Mouse (Mus musculus): ENCODE data around the gene Diras2. TPM values are rescaled to one million over a fixed set of nuclear protein-coding genes. Genes with fewer than 3 reads are reported as not detected.
"Not testable (repeated sequence)": the region's sequence is repeated elsewhere in the genome, so short reads cannot be mapped to it uniquely, and the experiment has no call there.

The Diras2 gene
- polyA plus RNA-seq, 1 experiment from 2014 or later = 3.9 TPM

DNA sequence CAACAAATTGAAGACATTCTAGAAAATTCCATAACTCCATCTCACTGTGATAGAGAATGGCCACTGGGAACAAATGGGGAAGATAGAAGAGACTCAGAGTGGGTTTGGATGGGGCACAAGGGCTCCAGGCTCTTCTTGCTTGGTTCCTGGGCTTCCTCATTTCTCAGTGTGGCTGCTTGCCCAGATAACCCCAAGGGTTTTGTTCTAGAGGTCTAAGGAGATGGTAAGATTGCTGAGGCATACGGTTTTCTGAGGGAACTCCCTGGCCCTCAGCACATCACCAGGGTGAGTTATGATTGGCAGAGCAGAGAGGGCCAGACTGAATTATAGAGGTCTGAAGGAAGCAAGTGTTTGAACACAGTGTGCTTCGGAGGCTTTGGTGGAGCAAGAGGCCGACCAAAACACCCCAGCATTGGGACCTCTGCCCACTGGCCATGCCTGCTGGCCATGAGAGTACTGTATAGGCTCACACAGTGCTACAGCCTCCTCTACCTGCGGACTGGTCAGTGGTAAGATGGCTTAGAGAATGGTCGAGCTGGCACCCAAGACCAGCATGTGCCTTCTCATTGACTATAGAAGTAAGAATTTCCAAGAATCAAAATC lies 25.3 kb downstream of the Diras2 start:
- 83% methylated on average over 5 of the region's 5 CpGs for WGBS
- not testable (repeated sequence) for ATAC-seq (ENCODE audit: low FRiP score, low TSS enrichment); DNase-seq

DNA sequence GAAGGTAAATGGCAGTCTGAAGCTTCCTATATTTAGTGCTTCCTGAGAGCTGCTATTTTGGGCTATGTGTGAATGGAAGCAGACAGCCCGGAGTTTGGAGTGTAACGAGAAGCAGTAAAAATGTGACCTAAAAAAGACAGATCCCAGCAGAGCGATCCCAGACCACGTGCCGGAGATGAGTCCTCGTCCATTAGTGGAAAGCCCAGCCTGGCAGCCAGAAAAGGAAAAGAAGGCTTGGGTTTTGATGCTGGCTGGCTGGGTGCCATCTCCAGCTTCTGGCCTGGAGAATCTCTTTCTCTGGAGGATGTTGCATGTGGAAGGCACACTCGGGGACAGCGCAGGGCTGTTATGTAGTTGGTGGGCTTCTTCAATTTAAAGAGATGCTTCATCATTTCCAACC lies 29.4 kb downstream of the Diras2 start:
- no peak overlapping the region for H3K4me3 ChIP-seq (replicated peaks; ENCODE audit: low read depth, low read length)
- ATAC-seq (ENCODE audit: low FRiP score, low TSS enrichment) = no peak
- no peak overlapping the region for H3K27ac ChIP-seq (replicated peaks; ENCODE audit: low read depth, low read length)
- H3K4me1 ChIP-seq (ENCODE audit: control insufficient read depth, insufficient read depth, low read length) = no peaks in the 10 kb centered on the region
- WGBS = 89% methylated on average over 8 of the region's 8 CpGs
- no peaks in the 10 kb centered on the region for H3K27me3 ChIP-seq (ENCODE audit: control insufficient read depth, insufficient read depth, low read length)
- DNase-seq = peak; percentile 30
- no peak overlapping the region for H3K4me2 ChIP-seq (ENCODE audit: low read length)
- H3K36me3 ChIP-seq (ENCODE audit: control insufficient read depth, insufficient read depth, low read length) = no peaks in the 10 kb centered on the region
- H3K9ac ChIP-seq (replicated peaks; ENCODE audit: low read length) = no peak overlapping the region
- no peaks in the 10 kb centered on the region for H3K9me3 ChIP-seq (ENCODE audit: control insufficient read depth, low read length)

More for the DNA sequence above, 25.3 kb downstream of the Diras2 start:
- H3K4me1 ChIP-seq (ENCODE audit: control insufficient read depth, insufficient read depth, low read length); H3K27me3 ChIP-seq (ENCODE audit: control insufficient read depth, insufficient read depth, low read length); H3K27ac ChIP-seq (replicated peaks; ENCODE audit: low read depth, low read length); H3K9me3 ChIP-seq (ENCODE audit: control insufficient read depth, low read length); H3K36me3 ChIP-seq (ENCODE audit: control insufficient read depth, insufficient read depth, low read length); H3K4me3 ChIP-seq (replicated peaks; ENCODE audit: low read depth, low read length); H3K9ac ChIP-seq (replicated peaks; ENCODE audit: low read length); H3K4me2 ChIP-seq (ENCODE audit: low read length): not testable (repeated sequence)

DNA sequence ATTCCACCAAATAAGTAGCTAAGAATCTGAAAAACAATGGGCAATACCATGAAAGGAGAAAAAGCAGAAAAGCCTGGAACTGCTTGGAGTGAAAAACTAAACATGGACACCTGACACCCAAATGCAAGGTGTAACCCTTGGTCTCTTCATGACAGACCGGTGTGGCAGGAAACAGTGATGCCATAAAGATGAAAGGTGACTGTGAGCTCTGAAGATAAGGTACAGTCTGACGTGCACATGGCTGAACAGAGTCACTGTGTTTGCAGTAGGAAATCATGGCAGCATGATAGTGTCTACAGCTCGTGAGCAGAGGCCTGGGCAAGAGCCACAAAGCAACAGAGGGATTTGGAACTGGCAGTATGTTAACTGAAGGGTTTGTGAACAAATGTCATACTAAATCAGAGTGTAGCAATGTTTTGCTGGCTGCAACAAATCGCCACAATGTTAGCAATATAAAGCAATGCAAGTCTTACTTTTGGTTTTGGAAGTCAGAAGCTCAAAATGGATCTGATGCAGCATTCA lies 34.0 kb downstream of the Diras2 start:
- Histone ChIP-seq H3K9ac (replicated peaks; ENCODE audit: low read length) (no peak overlapping the region), H3K4me3 (replicated peaks; ENCODE audit: low read depth, low read length) (no peak overlapping the region), H3K36me3 (ENCODE audit: control insufficient read depth, insufficient read depth, low read length) (no peaks in the 10 kb centered on the region), H3K4me1 (ENCODE audit: control insufficient read depth, insufficient read depth, low read length) (no peaks in the 10 kb centered on the region), H3K9me3 (ENCODE audit: control insufficient read depth, low read length) (no peaks in the 10 kb centered on the region), H3K27me3 (ENCODE audit: control insufficient read depth, insufficient read depth, low read length) (no peaks in the 10 kb centered on the region), H3K27ac (replicated peaks; ENCODE audit: low read depth, low read length) (no peak overlapping the region), H3K4me2 (ENCODE audit: low read length) (no peak overlapping the region)
- DNase-seq (no peak), ATAC-seq (ENCODE audit: low FRiP score, low TSS enrichment) (no peak)
- WGBS = 74% methylated on average over 4 of the region's 4 CpGs

DNA sequence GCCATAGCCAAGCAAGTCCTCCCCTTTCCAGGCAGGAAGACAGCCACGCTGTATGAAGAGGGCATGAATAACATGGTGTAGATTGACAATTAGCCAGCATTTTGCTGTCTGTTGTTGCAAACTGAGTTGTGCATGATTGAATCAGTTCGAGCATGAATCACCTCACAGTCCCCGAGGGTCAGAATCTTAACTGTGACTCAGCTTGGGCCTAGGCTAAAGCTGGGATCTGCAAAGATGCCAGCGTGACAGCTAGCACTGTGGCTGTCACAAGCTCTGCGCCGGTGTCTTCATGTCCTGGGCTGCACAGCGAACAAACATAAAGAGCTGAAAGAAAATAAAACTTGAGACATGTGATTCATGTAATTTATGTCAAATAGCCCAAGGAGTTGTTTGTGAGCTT lies 42.3 kb downstream of the Diras2 start:
- Histone ChIP-seq H3K9ac (replicated peaks; ENCODE audit: low read length) (no peak overlapping the region), H3K4me1 (ENCODE audit: control insufficient read depth, insufficient read depth, low read length) (no peaks in the 10 kb centered on the region), H3K9me3 (ENCODE audit: control insufficient read depth, low read length) (no peaks in the 10 kb centered on the region), H3K4me3 (replicated peaks; ENCODE audit: low read depth, low read length) (no peak overlapping the region), H3K36me3 (ENCODE audit: control insufficient read depth, insufficient read depth, low read length) (no peaks in the 10 kb centered on the region), H3K27me3 (ENCODE audit: control insufficient read depth, insufficient read depth, low read length) (no peaks in the 10 kb centered on the region), H3K4me2 (ENCODE audit: low read length) (no peak overlapping the region), H3K27ac (replicated peaks; ENCODE audit: low read depth, low read length) (no peak overlapping the region)
- no peak for ATAC-seq (ENCODE audit: low FRiP score, low TSS enrichment)
- no peak for DNase-seq
- WGBS = 93% methylated on average over 7 of the region's 7 CpGs

DNA sequence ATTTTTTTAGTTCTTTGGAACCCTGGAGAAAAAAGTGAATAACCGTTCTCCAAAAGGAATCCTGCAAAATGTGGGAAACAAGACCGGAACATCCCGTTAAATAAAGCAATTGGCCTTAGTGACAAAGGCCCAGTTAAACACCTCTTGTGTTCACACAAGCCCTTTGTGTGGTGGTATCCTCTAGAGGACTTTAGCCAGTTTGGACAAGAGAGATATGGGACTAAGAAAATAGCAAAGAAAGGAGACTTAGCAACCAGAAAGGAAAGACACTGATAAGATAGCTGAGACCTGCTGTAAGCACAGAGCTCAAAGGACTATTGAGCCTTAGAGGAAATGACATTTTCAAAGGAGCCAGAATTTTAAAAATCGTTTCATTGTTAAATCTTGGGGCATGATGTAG lies 47.0 kb downstream of the Diras2 start:
- H3K36me3 ChIP-seq (ENCODE audit: control insufficient read depth, insufficient read depth, low read length) = no peaks in the 10 kb centered on the region
- H3K27me3 ChIP-seq (ENCODE audit: control insufficient read depth, insufficient read depth, low read length) = no peaks in the 10 kb centered on the region
- ATAC-seq (ENCODE audit: low FRiP score, low TSS enrichment) (no peak), DNase-seq (no peak)
- no peak overlapping the region for H3K27ac ChIP-seq (replicated peaks; ENCODE audit: low read depth, low read length)
- no peaks in the 10 kb centered on the region for H3K4me1 ChIP-seq (ENCODE audit: control insufficient read depth, insufficient read depth, low read length)
- no peaks in the 10 kb centered on the region for H3K9me3 ChIP-seq (ENCODE audit: control insufficient read depth, low read length)
- WGBS = 63% methylated on average over 4 of the region's 4 CpGs
- no peak overlapping the region for H3K9ac ChIP-seq (replicated peaks; ENCODE audit: low read length)
- no peak overlapping the region for H3K4me3 ChIP-seq (replicated peaks; ENCODE audit: low read depth, low read length)
- H3K4me2 ChIP-seq (ENCODE audit: low read length) = no peak overlapping the region

DNA sequence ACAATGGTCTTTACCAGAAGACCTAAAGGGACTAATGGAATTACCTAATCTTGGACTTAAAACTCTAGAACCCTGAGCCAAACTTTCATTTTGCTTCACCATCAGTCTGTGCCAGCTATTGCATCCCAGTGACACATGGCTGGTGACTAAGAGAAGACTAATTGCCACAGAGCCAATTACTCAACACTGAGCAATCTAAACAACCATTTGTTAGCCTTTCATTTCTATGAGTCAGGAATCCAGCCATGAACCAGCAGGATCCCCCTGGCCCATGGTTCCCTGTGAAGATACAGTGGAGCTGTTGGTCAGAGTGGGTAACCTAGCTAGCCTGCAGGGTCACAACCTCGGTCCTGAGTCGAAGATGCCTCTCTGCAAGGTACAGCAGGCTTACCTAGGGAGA lies 49.3 kb downstream of the Diras2 start:
- H3K9ac ChIP-seq (replicated peaks; ENCODE audit: low read length) = no peak overlapping the region
- DNase-seq = no peak

DNA sequence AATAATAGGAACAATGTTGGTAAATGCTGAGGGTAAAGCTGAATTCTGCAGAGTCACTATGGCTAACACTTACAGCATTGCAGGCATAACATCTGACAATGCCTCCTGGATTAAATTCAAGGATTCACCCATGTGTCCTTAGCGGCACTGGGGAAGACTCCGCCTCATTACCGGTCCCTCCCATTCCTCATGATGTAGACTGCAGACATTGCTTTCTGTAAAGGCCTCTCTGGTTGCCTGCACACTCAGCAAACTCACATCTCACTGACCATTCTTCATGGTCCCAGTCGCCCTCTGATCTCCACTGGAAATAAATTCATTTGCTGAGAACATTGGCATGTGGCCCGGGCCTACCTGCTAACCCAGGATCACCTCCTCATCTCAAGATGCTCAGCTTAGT lies 51.9 kb downstream of the Diras2 start:
- Histone ChIP-seq H3K4me3 (replicated peaks; ENCODE audit: low read depth, low read length) (no peak overlapping the region), H3K4me2 (ENCODE audit: low read length) (no peak overlapping the region), H3K27ac (replicated peaks; ENCODE audit: low read depth, low read length) (no peak overlapping the region), H3K9ac (replicated peaks; ENCODE audit: low read length) (no peak overlapping the region), H3K36me3 (ENCODE audit: control insufficient read depth, insufficient read depth, low read length) (no peaks in the 10 kb centered on the region), H3K27me3 (ENCODE audit: control insufficient read depth, insufficient read depth, low read length) (no peaks in the 10 kb centered on the region), H3K9me3 (ENCODE audit: control insufficient read depth, low read length) (no peaks in the 10 kb centered on the region), H3K4me1 (ENCODE audit: control insufficient read depth, insufficient read depth, low read length) (no peaks in the 10 kb centered on the region)
- ATAC-seq (ENCODE audit: low FRiP score, low TSS enrichment) (no peak), DNase-seq (no peak)
- WGBS = 93% methylated on average over 5 of the region's 5 CpGs

More for the DNA sequence above, 49.3 kb downstream of the Diras2 start:
- Histone ChIP-seq H3K27ac (replicated peaks; ENCODE audit: low read depth, low read length) (no peak overlapping the region), H3K4me1 (ENCODE audit: control insufficient read depth, insufficient read depth, low read length) (no peaks in the 10 kb centered on the region), H3K9me3 (ENCODE audit: control insufficient read depth, low read length) (no peaks in the 10 kb centered on the region), H3K36me3 (ENCODE audit: control insufficient read depth, insufficient read depth, low read length) (no peaks in the 10 kb centered on the region), H3K27me3 (ENCODE audit: control insufficient read depth, insufficient read depth, low read length) (no peaks in the 10 kb centered on the region), H3K4me3 (replicated peaks; ENCODE audit: low read depth, low read length) (no peak overlapping the region), H3K4me2 (ENCODE audit: low read length) (no peak overlapping the region)
- ATAC-seq (ENCODE audit: low FRiP score, low TSS enrichment) = no peak
- 84% methylated on average over 2 of the region's 2 CpGs for WGBS

DNA sequence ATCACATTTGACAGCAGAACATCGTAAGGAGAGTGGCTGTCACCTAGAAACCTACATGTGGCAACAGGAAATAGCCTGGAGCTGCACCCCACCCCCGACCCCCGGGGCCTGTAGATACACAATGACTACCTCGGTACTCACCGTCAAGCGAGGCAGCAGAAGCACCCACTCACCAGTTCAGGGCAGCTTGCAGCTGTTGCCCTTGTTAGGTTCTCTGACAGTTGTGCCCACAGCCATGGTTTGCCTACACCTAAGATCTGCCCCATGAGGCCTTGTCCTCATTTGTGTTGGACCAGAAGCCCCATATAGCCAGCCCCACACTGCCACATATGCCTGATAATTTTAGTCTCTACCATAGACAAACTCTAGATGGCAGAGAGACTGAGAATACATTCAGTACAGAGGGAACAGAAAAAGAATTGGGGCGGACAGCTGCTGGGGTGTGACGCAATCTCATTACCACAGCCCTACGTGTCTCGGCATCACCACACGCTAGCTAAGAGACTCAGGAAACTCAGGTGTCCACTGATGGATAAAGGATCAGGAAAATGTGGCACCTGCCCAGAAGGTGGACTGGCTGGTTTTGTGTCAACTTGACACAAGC lies 54.0 kb downstream of the Diras2 start:
- H3K9ac ChIP-seq (replicated peaks; ENCODE audit: low read length) = no peak overlapping the region
- WGBS = 90% methylated on average over 11 of the region's 11 CpGs
- no peak overlapping the region for H3K27ac ChIP-seq (replicated peaks; ENCODE audit: low read depth, low read length)
- ATAC-seq (ENCODE audit: low FRiP score, low TSS enrichment) = no peak
- no peaks in the 10 kb centered on the region for H3K4me1 ChIP-seq (ENCODE audit: control insufficient read depth, insufficient read depth, low read length)
- no peak for DNase-seq
- H3K9me3 ChIP-seq (ENCODE audit: control insufficient read depth, low read length) = no peaks in the 10 kb centered on the region
- H3K27me3 ChIP-seq (ENCODE audit: control insufficient read depth, insufficient read depth, low read length) = no peaks in the 10 kb centered on the region
- no peaks in the 10 kb centered on the region for H3K36me3 ChIP-seq (ENCODE audit: control insufficient read depth, insufficient read depth, low read length)
- no peak overlapping the region for H3K4me3 ChIP-seq (replicated peaks; ENCODE audit: low read depth, low read length)
- no peak overlapping the region for H3K4me2 ChIP-seq (ENCODE audit: low read length)

DNA sequence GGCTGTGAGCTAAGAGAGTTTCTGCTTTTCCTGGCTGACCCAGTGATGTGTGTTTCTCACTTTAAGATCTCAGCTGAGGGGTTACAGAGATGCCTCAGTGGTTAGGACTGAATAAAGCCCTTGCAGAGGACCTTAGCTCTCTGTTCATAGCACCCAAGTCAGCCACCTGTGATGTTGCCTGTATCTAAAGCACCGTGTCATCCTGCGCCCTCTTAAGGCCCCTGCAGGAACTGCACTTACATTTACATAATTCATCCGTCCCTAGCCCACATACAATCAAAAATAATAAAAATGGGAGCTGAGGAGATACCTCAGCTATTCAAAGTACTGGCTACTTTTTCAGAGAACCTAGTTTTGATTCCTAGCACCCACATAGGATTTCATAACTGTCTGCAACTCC lies 54.9 kb downstream of the Diras2 start:
- 58% methylated on average over 3 of the region's 3 CpGs for WGBS
- Histone ChIP-seq H3K4me1 (ENCODE audit: control insufficient read depth, insufficient read depth, low read length) (no peaks in the 10 kb centered on the region), H3K9ac (replicated peaks; ENCODE audit: low read length) (no peak overlapping the region)

More for the DNA sequence above, 54.9 kb downstream of the Diras2 start:
- Histone ChIP-seq H3K27me3 (ENCODE audit: control insufficient read depth, insufficient read depth, low read length) (no peaks in the 10 kb centered on the region), H3K36me3 (ENCODE audit: control insufficient read depth, insufficient read depth, low read length) (no peaks in the 10 kb centered on the region), H3K4me3 (replicated peaks; ENCODE audit: low read depth, low read length) (no peak overlapping the region), H3K9me3 (ENCODE audit: control insufficient read depth, low read length) (no peaks in the 10 kb centered on the region), H3K4me2 (ENCODE audit: low read length) (no peak overlapping the region), H3K27ac (replicated peaks; ENCODE audit: low read depth, low read length) (no peak overlapping the region)
- DNase-seq = peak; percentile 31
- ATAC-seq (ENCODE audit: low FRiP score, low TSS enrichment) = no peak

All from midbrain, embryonic 14.5 days (tissue).